ENCODE assay signal across 14 mouse cellular contexts in genomic region chr11:98771131-98771530, GRCm38 (mm10). TPM values are rescaled to one million over a fixed set of nuclear protein-coding genes. Genes with fewer than 3 reads are reported as not detected.
DNase-seq lines count a peak whose midpoint lies in the region; ATAC-seq and TF ChIP-seq lines count a peak whose summit lies in the region.
"Had no signal": no experiment of that assay in that cellular context is flagged by ENCODE, and none has a peak within 500 bp of the region (broad histone marks: within the 10 kb centered on the region; RNA-seq: fewer than 3 reads in every experiment).

No protein-coding gene starts in this region.

- intact Hi-C loops in gastrocnemius, adult 2 months (cut with DNase I) = loop anchor here (5.0 kb wide), 1 partner anchor 394 kb away; no protein-coding TSS in a partner anchor
- intact Hi-C loops in left cerebral cortex, adult 2 months (cut with DNase I) = no loop called here

- H3K27me3 ChIP-seq in heart, embryonic 12.5 days (replicated peaks) = no peaks in the 10 kb centered on the region
- H3K27me3 ChIP-seq: hindbrain, embryonic 12.5 days; limb, embryonic 12.5 days; midbrain, embryonic 13.5 days had no signal

- no peak for TF ChIP-seq CTCF in gastrocnemius, adult 2 months (IDR thresholded peaks at IDR 0.05)
- TF ChIP-seq CTCF in left cerebral cortex, adult 2 months (IDR thresholded peaks at IDR 0.05) = no peak

- peaks cover 28% of the 10 kb centered on the region for H3K4me1 ChIP-seq in brown adipose tissue, adult 24 weeks (ENCODE audit: control insufficient read depth, insufficient read depth, insufficient read length, low read length)
- peaks cover 91% of the 10 kb centered on the region for H3K4me1 ChIP-seq in heart, embryonic 12.5 days (replicated peaks)

- ATAC-seq in heart, embryonic 12.5 days (ENCODE audit: insufficient number of reproducible peaks, low FRiP score) = no peak
- ATAC-seq in frontal cortex, adult (ENCODE audit: low TSS enrichment) = no peak
- ATAC-seq: intestine, embryonic 16.5 days; midbrain, embryonic 13.5 days had no signal

- 93% methylated on average over 18 of the region's 18 CpGs for WGBS in heart, embryonic 12.5 days

- 0 out of 2 replicates have a peak overlapping the region, but pooled peaks have one; percentile 85 for H3K4me2 ChIP-seq in heart, embryonic 12.5 days
- H3K4me2 ChIP-seq: hindbrain, embryonic 12.5 days; limb, embryonic 12.5 days; midbrain, embryonic 13.5 days had no signal

- peak overlapping the region; percentile 39; the same call in 1 of the 2 replicates for H3K9ac ChIP-seq in heart, embryonic 12.5 days
- H3K9ac ChIP-seq: hindbrain, embryonic 12.5 days; limb, embryonic 12.5 days; midbrain, embryonic 13.5 days had no signal

- peak overlapping the region; percentile 100 for H3K27ac ChIP-seq in gastrocnemius, adult 2 months
- peak overlapping the region; percentile 100; the same call in 1 of the 2 replicates for H3K27ac ChIP-seq in left cerebral cortex, adult 2 months
- peak overlapping the region; percentile 13; the same call in 1 of the 2 replicates for H3K27ac ChIP-seq in brown adipose tissue, adult 24 weeks (replicated peaks; ENCODE audit: low read depth, low read length)
- H3K27ac ChIP-seq in heart, embryonic 12.5 days (ENCODE audit: poor library complexity, severe bottlenecking) = peak overlapping the region; percentile 97
- H3K27ac ChIP-seq: hindbrain, embryonic 12.5 days; limb, embryonic 12.5 days; midbrain, embryonic 13.5 days; stomach, postnatal 0 days had no signal

- peaks cover 35% of the 10 kb centered on the region for H3K36me3 ChIP-seq in heart, embryonic 12.5 days

- peak overlapping the region; percentile 87 for H3K4me3 ChIP-seq in gastrocnemius, adult 2 months
- H3K4me3 ChIP-seq in left cerebral cortex, adult 2 months = peak overlapping the region; percentile 87
- H3K4me3 ChIP-seq in brown adipose tissue, adult 24 weeks (ENCODE audit: insufficient read depth, low read depth, low read length) = peak overlapping the region; percentile 64
- no peak overlapping the region for H3K4me3 ChIP-seq in heart, embryonic 12.5 days
- H3K4me3 ChIP-seq: hindbrain, embryonic 12.5 days; limb, embryonic 12.5 days; midbrain, embryonic 13.5 days had no signal

- DNase-seq in gastrocnemius, adult 2 months = peak; percentile 27
- no peak for DNase-seq in gastrocnemius, adult 8-10 months (ENCODE audit: low spot score in 2 of 2)
- peak; percentile 23 to 33 for DNase-seq in left cerebral cortex, adult 2 months (ENCODE audit: extremely low spot score in 1 of 2, low spot score in 2 of 2)
- DNase-seq in left cerebral cortex, adult 18-20 months (ENCODE audit: low spot score in 2 of 2) = no peak
- DNase-seq in cerebellum, postnatal 4 days (ENCODE audit: low spot score in 2 of 2) = no peak
- DNase-seq: thymus, postnatal 36 days had no signal

- no peaks in the 10 kb centered on the region for H3K9me3 ChIP-seq in heart, embryonic 12.5 days (replicated peaks)
- H3K9me3 ChIP-seq: hindbrain, embryonic 12.5 days; limb, embryonic 12.5 days; midbrain, embryonic 13.5 days had no signal

RNA-seq across cellular contexts. Expression of gene Nr1d1, which starts 4.0 kb away (rescaled TPM):
- 100 to 1,000 TPM in 1 of 2 experiments, 10 to 100 TPM in 1; 56.3 to 152 TPM for total RNA-seq in gastrocnemius, adult 2 months (2021)
- total RNA-seq in gastrocnemius, adult 8-10 months (2022) = 100 to 1,000 TPM in 2 of 4 experiments, 10 to 100 TPM in 2; 83.4 to 175 (median 99.4) TPM
- 100 to 1,000 TPM in 1 of 2 experiments, 10 to 100 TPM in 1; 91.9 to 153 TPM for total RNA-seq in left cerebral cortex, adult 2 months (2021)
- 100 to 1,000 TPM in 1 of 2 experiments, 10 to 100 TPM in 1; 87.2 to 122 TPM for total RNA-seq in left cerebral cortex, adult 18-20 months (2021)
- 78.3 and 90.9 TPM in 2 replicates for polyA plus RNA-seq in brown adipose tissue, adult 24 weeks (2012; ENCODE audit: insufficient read depth, insufficient read length, missing spikeins)
- polyA plus RNA-seq in heart, embryonic 12.5 days (2016; fragmentation: Nextera tagmentation; extraction: Ambion mirVana) = 6.4 TPM in 2 replicates

RNA-seq across cellular contexts. Expression of gene Msl1, which starts 24.2 kb away (rescaled TPM):
- total RNA-seq in gastrocnemius, adult 2 months (2021) = 10 to 100 TPM; 51.8 to 69.4 TPM
- 10 to 100 TPM; 53.9 to 57.7 (median 55.8) TPM for total RNA-seq in gastrocnemius, adult 8-10 months (2022)
- total RNA-seq in left cerebral cortex, adult 2 months (2021) = 100 to 1,000 TPM; 178 to 192 TPM
- 100 to 1,000 TPM; 182 to 185 TPM for total RNA-seq in left cerebral cortex, adult 18-20 months (2021)
- polyA plus RNA-seq in brown adipose tissue, adult 24 weeks (2012; ENCODE audit: insufficient read depth, insufficient read length, missing spikeins) = 36.3 and 40.8 TPM in 2 replicates
- polyA plus RNA-seq in heart, embryonic 12.5 days (2016; fragmentation: Nextera tagmentation; extraction: Ambion mirVana) = 20.3 and 21.4 TPM in 2 replicates

RNA-seq across cellular contexts. Expression of gene Thra, which starts 30.7 kb away (rescaled TPM):
- 10 to 100 TPM; 78.8 to 96.8 TPM for total RNA-seq in gastrocnemius, adult 2 months (2021)
- total RNA-seq in gastrocnemius, adult 8-10 months (2022) = 10 to 100 TPM; 67.5 to 81.5 (median 76.2) TPM
- total RNA-seq in left cerebral cortex, adult 2 months (2021) = 100 to 1,000 TPM; 730 to 768 TPM
- total RNA-seq in left cerebral cortex, adult 18-20 months (2021) = 100 to 1,000 TPM; 708 to 832 TPM
- polyA plus RNA-seq in brown adipose tissue, adult 24 weeks (2012; ENCODE audit: insufficient read depth, insufficient read length, missing spikeins) = 64.4 and 82.3 TPM in 2 replicates
- 27.0 and 29.8 TPM in 2 replicates for polyA plus RNA-seq in heart, embryonic 12.5 days (2016; fragmentation: Nextera tagmentation; extraction: Ambion mirVana)

RNA-seq across cellular contexts. Expression of gene Casc3, which starts 33.6 kb away (rescaled TPM):
- 10 to 100 TPM; 17.4 to 21.9 TPM for total RNA-seq in gastrocnemius, adult 2 months (2021)
- total RNA-seq in gastrocnemius, adult 8-10 months (2022) = 10 to 100 TPM; 14.1 to 18.4 (median 15.2) TPM
- total RNA-seq in left cerebral cortex, adult 2 months (2021) = 10 to 100 TPM; 53.0 to 57.6 TPM
- 10 to 100 TPM; 53.0 to 57.3 TPM for total RNA-seq in left cerebral cortex, adult 18-20 months (2021)
- polyA plus RNA-seq in brown adipose tissue, adult 24 weeks (2012; ENCODE audit: insufficient read depth, insufficient read length, missing spikeins) = 9.2 and 16.9 TPM in 2 replicates
- polyA plus RNA-seq in heart, embryonic 12.5 days (2016; fragmentation: Nextera tagmentation; extraction: Ambion mirVana) = 31.8 and 33.3 TPM in 2 replicates

RNA-seq across cellular contexts. Expression of gene Med24, which starts 41.9 kb away (rescaled TPM):
- total RNA-seq in gastrocnemius, adult 2 months (2021) = 10 to 100 TPM; 52.0 to 58.4 TPM
- total RNA-seq in gastrocnemius, adult 8-10 months (2022) = 10 to 100 TPM; 42.2 to 48.4 (median 47.9) TPM
- total RNA-seq in left cerebral cortex, adult 2 months (2021) = 100 to 1,000 TPM; 126 to 134 TPM
- total RNA-seq in left cerebral cortex, adult 18-20 months (2021) = 100 to 1,000 TPM; 108 to 127 TPM
- 18.4 and 24.7 TPM in 2 replicates for polyA plus RNA-seq in brown adipose tissue, adult 24 weeks (2012; ENCODE audit: insufficient read depth, insufficient read length, missing spikeins)
- 45.9 and 48.1 TPM in 2 replicates for polyA plus RNA-seq in heart, embryonic 12.5 days (2016; fragmentation: Nextera tagmentation; extraction: Ambion mirVana)

Comparison
In these comparisons a context has a peak if more than half of its experiments do, and no peak if none do; other contexts are left out.
1. DNase-seq: peak in gastrocnemius, adult 2 months (single experiment) and left cerebral cortex, adult 2 months (2 of 2); none in gastrocnemius, adult 8-10 months (0 of 2), left cerebral cortex, adult 18-20 months (0 of 2) and cerebellum, postnatal 4 days (0 of 2).
2. H3K27ac ChIP-seq: peak in every context shown above with its lines; median percentile 100 in gastrocnemius, adult 2 months; 100 in left cerebral cortex, adult 2 months; 97 in heart, embryonic 12.5 days; 13 in brown adipose tissue, adult 24 weeks.
3. RNA of gene Thra, which starts 30.7 kb away (total RNA-seq): 708 to 832 TPM in left cerebral cortex, adult 18-20 months and 730 to 768 TPM in left cerebral cortex, adult 2 months; 78.8 to 96.8 TPM in gastrocnemius, adult 2 months and 67.5 to 81.5 TPM in gastrocnemius, adult 8-10 months; every median in the first group is over 4 times any median in the second.